Mouse (Mus musculus) forebrain, embryonic 15.5 days (tissue): ENCODE results near the gene Gusb. TPM values are rescaled to one million over a fixed set of nuclear protein-coding genes. Genes with fewer than 3 reads are reported as not detected.

Experiments used
- ATAC-seq: fragments of 200-750 bp; cut with Nextera tagmentation; replicated peaks from 2 replicates; pipeline ENCODE4 v1.8.0; 2017; ENCODE audit warnings: mild to moderate bottlenecking, moderate TSS enrichment, moderate library complexity
- H3K27ac ChIP-seq: fragments of 300-500 bp; sonication (generic); replicated peaks from 2 replicates; pipeline ENCODE4 v1.5.1; 2015; ENCODE audit warnings: mild to moderate bottlenecking, inconsistent platforms
- H3K27me3 ChIP-seq: fragments of 300-500 bp; sonication (generic); 2 replicates; pipeline ENCODE4 v1.6.1; 2015; ENCODE audit warnings: inconsistent platforms
- H3K36me3 ChIP-seq: fragments of 300-500 bp; sonication (generic); 2 replicates; pipeline ENCODE4 v1.6.1; 2015; ENCODE audit warnings: mild to moderate bottlenecking, inconsistent platforms
- H3K4me1 ChIP-seq: fragments of 300-500 bp; sonication (generic); 2 replicates; pipeline ENCODE4 v1.6.1; 2015; ENCODE audit warnings: inconsistent platforms
- H3K4me2 ChIP-seq: fragments of 300-500 bp; sonication (generic); replicated peaks from 2 replicates; pipeline ENCODE4 v1.6.1; 2015; ENCODE audit warnings: mild to moderate bottlenecking, inconsistent platforms
- H3K4me3 ChIP-seq: fragments of 300-500 bp; sonication (generic); 2 replicates; pipeline ENCODE4 v1.5.1; 2015; ENCODE audit warnings: mild to moderate bottlenecking, inconsistent platforms
- H3K9ac ChIP-seq: fragments of 300-500 bp; sonication (generic); replicated peaks from 2 replicates; pipeline ENCODE4 v1.6.1; 2015; ENCODE audit warnings: mild to moderate bottlenecking, inconsistent platforms
- H3K9me3 ChIP-seq: fragments of 300-500 bp; sonication (generic); 2 replicates; pipeline ENCODE4 v1.6.1; 2016; ENCODE audit warnings: inconsistent platforms
- WGBS: fragments of 180-500 bp; shearing (Covaris S2); methylation state at CpG from one replicate; pipeline ENCODE4 v1.1.7; 2015; ENCODE audit warnings: mixed read lengths; 5-methylcytosine and 5-hydroxymethylcytosine counted together
- polyA plus RNA-seq: library from polyadenylated mRNA; unstranded; fragments of >200 nt; fragmentation: Nextera tagmentation; extraction: Ambion mirVana; gene quantifications from 2 replicates; pipeline ENCODE4 v1.2.1, GENCODE M21; 2015

Gene Gusb
- polyA plus RNA-seq: 17.6 TPM in 2 replicates

GRCm38 (mm10) chr5:130002301-130003146, at the start of gene Gusb:
TSS of gene Gusb (minus strand) at chr5:130003049.
- Histone ChIP-seq H3K36me3 (no peaks in the 10 kb centered on the region), H3K27ac (no peak within 1 kb of the TSS; the same call in 1 of the 2 replicates), H3K4me1 (peaks cover 4% of the 10 kb centered on the region), H3K9ac (peak within 1 kb of the TSS; percentile 53), H3K4me3 (peak within 1 kb of the TSS; percentile 49), H3K9me3 (no peaks in the 10 kb centered on the region), H3K4me2 (peak within 1 kb of the TSS; percentile 81), H3K27me3 (no peaks in the 10 kb centered on the region)
- ATAC-seq: peak; percentile 84
- 1% methylated on average over 39 of the region's 39 CpGs for WGBS

DNA sequence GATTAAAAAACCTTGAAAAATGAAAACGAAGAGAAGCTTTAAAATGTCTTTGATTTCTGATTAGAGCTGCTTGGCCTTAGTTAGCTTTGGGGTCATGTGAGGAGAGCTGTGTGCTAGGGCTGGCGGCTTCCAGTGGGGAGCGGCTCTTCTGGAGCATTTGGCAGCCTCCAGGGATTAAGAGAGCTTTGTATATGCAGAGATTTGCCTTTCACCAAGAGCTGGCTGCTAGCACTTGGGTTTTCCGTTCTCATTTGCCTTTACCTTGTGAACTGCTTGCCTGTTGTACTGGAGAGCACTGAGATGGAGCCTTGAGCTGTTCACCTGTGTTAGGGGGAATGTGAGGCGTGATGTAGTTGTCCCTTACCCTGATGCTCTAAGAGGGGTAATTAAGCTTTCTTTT, 49.7 kb upstream of the Gusb start:
- H3K36me3 ChIP-seq: peaks cover 14% of the 10 kb centered on the region; the same call in 1 of the 2 replicates
- 67% methylated on average over 5 of the region's 5 CpGs for WGBS
- no peak for ATAC-seq
- no peaks in the 10 kb centered on the region for H3K9me3 ChIP-seq
- no peaks in the 10 kb centered on the region for H3K27me3 ChIP-seq
- no peak overlapping the region for H3K4me2 ChIP-seq
- no peak overlapping the region for H3K9ac ChIP-seq
- no peak overlapping the region for H3K4me3 ChIP-seq
- no peak overlapping the region for H3K27ac ChIP-seq
- 0 out of 2 replicates have a peak, but pooled peaks cover 2% of the 10 kb centered on the region for H3K4me1 ChIP-seq

GRCm38 (mm10) chr5:130051073-130051860, 48.4 kb upstream of the Gusb start:
- ATAC-seq: no peak
- Histone ChIP-seq H3K27me3 (no peaks in the 10 kb centered on the region), H3K36me3 (peaks cover 26% of the 10 kb centered on the region; the same call in 1 of the 2 replicates), H3K4me3 (no peak overlapping the region), H3K9ac (no peak overlapping the region), H3K9me3 (no peaks in the 10 kb centered on the region), H3K4me2 (no peak overlapping the region), H3K27ac (no peak overlapping the region), H3K4me1 (0 out of 2 replicates have a peak, but pooled peaks cover 2% of the 10 kb centered on the region)
- WGBS: 84% methylated on average over 15 of the region's 15 CpGs

DNA sequence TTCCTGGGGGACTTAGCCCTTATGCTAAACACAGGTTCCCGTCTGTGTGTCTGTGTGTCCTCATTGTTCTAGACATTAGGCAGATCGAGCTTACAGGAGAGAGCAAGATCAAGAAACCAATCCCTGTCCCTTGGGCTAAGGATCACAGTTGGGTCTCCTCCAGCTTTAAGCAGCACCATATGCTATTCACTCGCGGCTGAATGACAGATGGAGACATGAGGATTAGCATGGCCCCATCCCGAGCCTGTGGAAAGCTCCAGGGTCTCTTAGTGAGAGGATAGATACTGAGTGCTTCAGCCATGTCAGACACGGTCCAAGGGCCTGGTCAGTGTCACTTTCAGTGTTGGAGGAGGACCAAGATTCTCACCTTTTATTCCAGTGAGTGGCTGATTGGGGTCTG, 47.6 kb upstream of the Gusb start:
- no peaks in the 10 kb centered on the region for H3K9me3 ChIP-seq
- no peak overlapping the region for H3K4me3 ChIP-seq
- H3K4me1 ChIP-seq: 0 out of 2 replicates have a peak, but pooled peaks cover 2% of the 10 kb centered on the region
- no peak overlapping the region for H3K4me2 ChIP-seq
- no peak for ATAC-seq
- WGBS: 47% methylated on average over 6 of the region's 6 CpGs
- H3K36me3 ChIP-seq: peaks cover 30% of the 10 kb centered on the region; the same call in 1 of the 2 replicates
- H3K9ac ChIP-seq: no peak overlapping the region
- no peaks in the 10 kb centered on the region for H3K27me3 ChIP-seq
- H3K27ac ChIP-seq: no peak overlapping the region; the same call in 1 of the 2 replicates

GRCm38 (mm10) chr5:130048786-130049520, 46.1 kb upstream of the Gusb start:
- 87% methylated on average over 15 of the region's 15 CpGs for whole genome bisulfite sequencing
- Histone ChIP-seq H3K9me3 (no peaks in the 10 kb centered on the region), H3K4me2 (no peak overlapping the region), H3K9ac (no peak overlapping the region), H3K27ac (peak overlapping the region; percentile 27; the same call in 1 of the 2 replicates), H3K27me3 (no peaks in the 10 kb centered on the region), H3K36me3 (peaks cover 30% of the 10 kb centered on the region), H3K4me1 (peaks cover 3% of the 10 kb centered on the region; the same call in 1 of the 2 replicates), H3K4me3 (no peak overlapping the region)
- ATAC-seq: no peak

DNA sequence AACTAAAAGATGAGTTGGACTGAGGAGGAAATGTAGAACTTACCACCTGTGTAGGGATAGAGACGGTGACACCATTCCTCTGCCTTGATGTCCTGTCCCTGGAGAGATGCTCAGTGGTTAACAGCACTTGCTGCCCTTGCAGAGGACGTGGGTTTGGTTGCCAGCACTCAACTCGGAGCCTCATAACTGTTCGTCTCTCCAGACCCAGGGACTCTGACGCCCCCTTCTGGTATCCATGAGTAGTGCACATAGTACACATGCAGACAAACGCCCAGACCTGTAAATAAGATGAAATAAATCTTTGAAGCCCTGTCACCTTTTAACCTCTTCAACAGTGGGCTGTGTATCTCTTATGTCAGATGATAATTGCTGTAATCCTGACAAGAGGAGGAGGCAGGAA, 44.2 kb upstream of the Gusb start:
- Histone ChIP-seq H3K27me3 (no peaks in the 10 kb centered on the region), H3K4me2 (no peak overlapping the region), H3K9ac (no peak overlapping the region), H3K27ac (no peak overlapping the region), H3K4me1 (peaks cover 5% of the 10 kb centered on the region; the same call in 1 of the 2 replicates), H3K9me3 (no peaks in the 10 kb centered on the region), H3K36me3 (peaks cover 43% of the 10 kb centered on the region), H3K4me3 (no peak overlapping the region)
- 75% methylated on average over 6 of the region's 6 CpGs for whole genome bisulfite sequencing
- ATAC-seq: no peak

DNA sequence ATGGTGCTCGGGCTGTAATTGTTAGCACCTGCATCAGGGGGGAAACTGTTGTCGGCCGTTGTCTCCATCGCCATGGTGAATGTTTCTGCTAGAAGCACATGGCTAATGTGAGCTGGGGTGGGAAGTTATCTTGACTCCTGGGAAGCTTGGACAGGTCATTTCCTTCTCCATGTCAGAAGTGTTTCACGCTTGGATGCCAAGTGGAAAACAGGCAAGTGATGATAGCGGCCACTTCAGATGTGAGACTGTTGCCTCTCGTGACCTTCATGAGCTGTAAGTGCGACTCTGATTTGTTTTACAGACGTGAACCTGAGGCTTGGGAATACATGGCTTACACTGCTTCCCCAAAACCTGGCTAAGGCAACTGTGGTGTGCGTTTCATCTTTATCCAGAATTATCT, 43.7 kb upstream of the Gusb start:
- Histone ChIP-seq H3K27ac (no peak overlapping the region), H3K4me1 (peaks cover 5% of the 10 kb centered on the region; the same call in 1 of the 2 replicates), H3K36me3 (peaks cover 46% of the 10 kb centered on the region), H3K27me3 (no peaks in the 10 kb centered on the region), H3K9me3 (no peaks in the 10 kb centered on the region), H3K9ac (no peak overlapping the region), H3K4me3 (no peak overlapping the region), H3K4me2 (no peak overlapping the region)
- 95% methylated on average over 10 of the region's 10 CpGs for WGBS
- ATAC-seq: no peak

GRCm38 (mm10) chr5:130046100-130046499, 43.3 kb upstream of the Gusb start:
- Histone ChIP-seq H3K9me3 (no peaks in the 10 kb centered on the region), H3K27me3 (no peaks in the 10 kb centered on the region), H3K4me1 (peaks cover 5% of the 10 kb centered on the region; the same call in 1 of the 2 replicates), H3K9ac (no peak overlapping the region), H3K4me3 (no peak overlapping the region), H3K36me3 (peaks cover 47% of the 10 kb centered on the region), H3K27ac (no peak overlapping the region), H3K4me2 (no peak overlapping the region)
- no peak for ATAC-seq
- WGBS: 81% methylated on average over 7 of the region's 7 CpGs

DNA sequence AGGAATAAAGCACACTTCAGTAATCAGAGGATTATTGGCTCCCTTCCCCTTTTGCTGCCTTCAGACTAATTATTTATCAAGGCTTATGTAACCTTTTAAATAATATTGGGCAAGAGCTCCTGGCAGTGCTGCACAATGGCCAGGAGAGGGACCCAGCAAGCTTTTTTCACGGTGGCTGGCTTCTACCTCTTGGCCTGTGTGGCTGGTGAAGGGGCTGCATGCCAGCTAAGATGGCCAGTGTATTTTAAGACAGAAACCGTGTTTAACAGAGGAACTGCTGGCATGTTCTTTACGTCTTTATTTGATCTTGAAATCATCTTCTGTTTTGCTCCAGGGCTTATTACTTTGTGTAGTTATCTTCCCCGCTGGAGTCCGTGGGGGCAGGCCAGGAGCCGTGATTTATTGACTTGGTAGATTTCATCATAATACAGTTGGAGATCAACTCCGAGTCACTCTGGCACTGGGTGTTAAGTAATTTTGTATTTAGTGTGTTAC, 41.4 kb upstream of the Gusb start:
- 79% methylated on average over 7 of the region's 7 CpGs for WGBS

GRCm38 (mm10) chr5:130043741-130044140, 40.9 kb upstream of the Gusb start:
- no peak overlapping the region for H3K4me2 ChIP-seq
- H3K36me3 ChIP-seq: peaks cover 56% of the 10 kb centered on the region
- H3K9me3 ChIP-seq: no peaks in the 10 kb centered on the region
- H3K4me3 ChIP-seq: no peak overlapping the region
- no peak overlapping the region for H3K27ac ChIP-seq
- H3K9ac ChIP-seq: no peak overlapping the region
- H3K27me3 ChIP-seq: no peaks in the 10 kb centered on the region
- 77% methylated on average over 3 of the region's 3 CpGs for WGBS
- no peak for ATAC-seq
- peaks cover 3% of the 10 kb centered on the region; the same call in 1 of the 2 replicates for H3K4me1 ChIP-seq

More for the DNA sequence above, 41.4 kb upstream of the Gusb start:
- H3K27ac ChIP-seq: no peak overlapping the region
- H3K9me3 ChIP-seq: no peaks in the 10 kb centered on the region
- H3K9ac ChIP-seq: no peak overlapping the region
- no peak overlapping the region for H3K4me2 ChIP-seq
- no peaks in the 10 kb centered on the region for H3K27me3 ChIP-seq
- H3K4me3 ChIP-seq: no peak overlapping the region
- peaks cover 3% of the 10 kb centered on the region; the same call in 1 of the 2 replicates for H3K4me1 ChIP-seq
- ATAC-seq: no peak
- H3K36me3 ChIP-seq: peaks cover 56% of the 10 kb centered on the region

DNA sequence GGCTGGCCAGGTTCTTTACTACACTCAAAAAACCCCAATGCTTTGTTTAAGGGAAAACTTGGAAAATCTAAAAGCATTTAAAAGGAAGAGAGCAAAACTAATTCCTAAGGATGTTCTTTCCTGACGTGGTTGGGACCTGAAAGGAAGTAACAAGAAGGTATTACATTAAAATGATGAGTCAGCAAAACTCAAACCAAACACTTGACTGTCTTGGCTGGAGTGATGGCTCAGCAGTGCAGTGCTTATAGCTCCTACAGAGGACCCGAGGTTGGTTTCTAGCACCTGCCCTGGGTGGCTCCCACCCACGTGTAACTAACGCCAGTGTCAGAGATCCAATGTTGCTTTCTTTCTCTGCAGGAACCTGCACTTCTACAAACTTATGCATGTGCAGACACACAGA, 38.4 kb upstream of the Gusb start:
- ATAC-seq: no peak
- Histone ChIP-seq H3K4me3 (no peak overlapping the region), H3K27ac (no peak overlapping the region), H3K27me3 (no peaks in the 10 kb centered on the region), H3K4me1 (peaks cover 3% of the 10 kb centered on the region; the same call in 1 of the 2 replicates), H3K36me3 (peaks cover 51% of the 10 kb centered on the region), H3K9ac (no peak overlapping the region), H3K9me3 (no peaks in the 10 kb centered on the region), H3K4me2 (no peak overlapping the region)
- 93% methylated on average over 4 of the region's 4 CpGs for WGBS
